Mouse (Mus musculus): ENCODE measurements around the gene Stard13.

Stard13 gene

GRCm38 (mm10) chr5:151233400-151234031 is at the start of gene Stard13:
TSS of gene Stard13 (minus strand) at chr5:151233836.
- DNase-seq (ENCODE audit: low read depth, low spot score), result no peak

GRCm38 (mm10) chr5:151279531-151279930 is 45.9 kb upstream of the Stard13 start:
- no peak for DNase-seq (ENCODE audit: low read depth, low spot score)

- DNase-seq (ENCODE audit: low read depth, low spot score), result no peak
Observed at GRCm38 (mm10) chr5:151277927-151278326, 44.3 kb upstream of the Stard13 start.

GRCm38 (mm10) chr5:151275986-151276385 is 42.4 kb upstream of the Stard13 start:
- no peak for DNase-seq (ENCODE audit: low read depth, low spot score)

- DNase-seq (ENCODE audit: low read depth, low spot score), result no peak
Observed at GRCm38 (mm10) chr5:151274265-151274664, 40.6 kb upstream of the Stard13 start.

GRCm38 (mm10) chr5:151270815-151271214 is 37.2 kb upstream of the Stard13 start:
- no peak for DNase-seq (ENCODE audit: low read depth, low spot score)

- no peak for DNase-seq (ENCODE audit: low read depth, low spot score)
Observed at GRCm38 (mm10) chr5:151266896-151267634, 33.4 kb upstream of the Stard13 start.

- DNase-seq (ENCODE audit: low read depth, low spot score), result no peak
Observed at GRCm38 (mm10) chr5:151261558-151261957, 27.9 kb upstream of the Stard13 start.

- no peak for DNase-seq (ENCODE audit: low read depth, low spot score)
Observed at GRCm38 (mm10) chr5:151252213-151252612, 18.6 kb upstream of the Stard13 start.

- DNase-seq (ENCODE audit: low read depth, low spot score), result no peak
Observed at GRCm38 (mm10) chr5:151251656-151252055, 18.0 kb upstream of the Stard13 start.

GRCm38 (mm10) chr5:151248671-151249620 is 15.3 kb upstream of the Stard13 start:
- no peak for DNase-seq (ENCODE audit: low read depth, low spot score)

- no peak for DNase-seq (ENCODE audit: low read depth, low spot score)
Observed at GRCm38 (mm10) chr5:151248084-151248483, 14.4 kb upstream of the Stard13 start.

GRCm38 (mm10) chr5:151247115-151247875 is 13.7 kb upstream of the Stard13 start:
- DNase-seq (ENCODE audit: low read depth, low spot score), result no peak

GRCm38 (mm10) chr5:151246287-151246686 is 12.7 kb upstream of the Stard13 start:
- DNase-seq (ENCODE audit: low read depth, low spot score), result no peak

- no peak for DNase-seq (ENCODE audit: low read depth, low spot score)
Observed at GRCm38 (mm10) chr5:151245571-151245970, 11.9 kb upstream of the Stard13 start.

- no peak for DNase-seq (ENCODE audit: low read depth, low spot score)
Observed at GRCm38 (mm10) chr5:151238730-151239129, 5.1 kb upstream of the Stard13 start.

GRCm38 (mm10) chr5:151236411-151236810 is 2.8 kb upstream of the Stard13 start:
- DNase-seq (ENCODE audit: low read depth, low spot score), result no peak

GRCm38 (mm10) chr5:151232576-151233299 is 898 bp downstream of the Stard13 start:
- DNase-seq (ENCODE audit: low read depth, low spot score), result no peak

GRCm38 (mm10) chr5:151231861-151232260 is 1.8 kb downstream of the Stard13 start:
- no peak for DNase-seq (ENCODE audit: low read depth, low spot score)

GRCm38 (mm10) chr5:151231411-151231810 is 2.2 kb downstream of the Stard13 start:
- DNase-seq (ENCODE audit: low read depth, low spot score), result no peak

GRCm38 (mm10) chr5:151230427-151230826 is 3.2 kb downstream of the Stard13 start:
- DNase-seq (ENCODE audit: low read depth, low spot score), result no peak

Data from telencephalon, adult 2 months (tissue).